ENCODE assay signal across 27 mouse cellular contexts in genomic region chr14:67623841-67624480, GRCm38 (mm10).
"Had no signal": no experiment of that assay in that cellular context is flagged by ENCODE, and none has a peak within 500 bp of the region (broad histone marks: within the 10 kb centered on the region; RNA-seq: fewer than 3 reads in every experiment).

No protein-coding gene starts in this region.

- H3K4me1 ChIP-seq: hindbrain, embryonic 12.5 days; intestine, embryonic 15.5 days; limb, embryonic 15.5 days; liver, embryonic 12.5 days had no signal

- H3K4me3 ChIP-seq: gastrocnemius, adult 2 months; heart, embryonic 10.5 days; heart, embryonic 12.5 days; hindbrain, embryonic 10.5 days; hindbrain, embryonic 12.5 days; intestine, embryonic 15.5 days; kidney, embryonic 15.5 days; limb, embryonic 13.5 days; limb, embryonic 15.5 days; liver, embryonic 12.5 days had no signal

- H3K27ac ChIP-seq: gastrocnemius, adult 2 months; heart, embryonic 10.5 days; hindbrain, embryonic 10.5 days; hindbrain, embryonic 12.5 days; hindbrain, embryonic 14.5 days; intestine, embryonic 15.5 days; kidney, embryonic 15.5 days; kidney, postnatal 0 days; limb, embryonic 13.5 days; limb, embryonic 15.5 days; liver, embryonic 12.5 days; liver, embryonic 14.5 days had no signal

- H3K36me3 ChIP-seq: heart, embryonic 10.5 days; heart, embryonic 12.5 days; hindbrain, embryonic 10.5 days; hindbrain, embryonic 12.5 days; intestine, embryonic 15.5 days; kidney, embryonic 15.5 days; limb, embryonic 13.5 days; limb, embryonic 15.5 days; liver, embryonic 12.5 days had no signal

- DNase-seq: gastrocnemius, adult 2 months; gastrocnemius, postnatal 10 days; gastrocnemius, postnatal 25 days; heart, postnatal 10 days; heart, postnatal 4 days; kidney, adult 18-20 months; kidney, adult 9 months; kidney, postnatal 14 days; kidney, postnatal 36 days; layer of hippocampus, adult 9-11 months; layer of hippocampus, postnatal 36 days; left cerebral cortex, postnatal 4 days had no signal

- ATAC-seq: hindbrain, embryonic 16.5 days; inflammation-experienced regulatory T-cells, adult 6 months; intestine, embryonic 15.5 days; intestine, postnatal 0 days; liver, embryonic 12.5 days had no signal

- H3K27me3 ChIP-seq: heart, embryonic 12.5 days; hindbrain, embryonic 12.5 days; intestine, embryonic 15.5 days; limb, embryonic 15.5 days; liver, embryonic 12.5 days had no signal

- H3K9ac ChIP-seq: heart, embryonic 12.5 days; hindbrain, embryonic 12.5 days; hindbrain, embryonic 14.5 days; intestine, embryonic 15.5 days; kidney, embryonic 15.5 days; limb, embryonic 13.5 days; limb, embryonic 15.5 days; liver, embryonic 12.5 days; liver, embryonic 14.5 days had no signal
